Mouse (Mus musculus) G1E (cell line): ENCODE measurements around the gene Plcb1. TPM values are rescaled to one million over a fixed set of nuclear protein-coding genes. Genes with fewer than 3 reads are reported as not detected.

Experiments used
- ATAC-seq: 2 replicates; pipeline ENCODE4 v1.8.0; 2016; ENCODE audit warnings: mild to moderate bottlenecking; ENCODE audit not compliant: insufficient number of reproducible peaks, poor library complexity, low FRiP score, severe bottlenecking; ENCODE audit errors: extremely low read depth
- DNase-seq: peaks from one replicate; pipeline ENCODE4 v3.0.0; 2012; ENCODE audit warnings: low spot score
- H3K27me3 ChIP-seq: 2 replicates; pipeline ENCODE4 v1.6.1; 2012; ENCODE audit warnings: mild to moderate bottlenecking, low read length, inconsistent platforms; ENCODE audit not compliant: insufficient read depth
- H3K36me3 ChIP-seq: replicated peaks from 2 replicates; pipeline ENCODE3; 2012; ENCODE audit warnings: mild to moderate bottlenecking, inconsistent platforms
- H3K4me1 ChIP-seq: 2 replicates; pipeline ENCODE4 v1.6.1; 2012; ENCODE audit warnings: low read depth, low read length, inconsistent platforms, mixed read lengths; ENCODE audit not compliant: insufficient read depth
- H3K4me3 ChIP-seq: 2 replicates; pipeline ENCODE4 v1.5.1; 2012; ENCODE audit warnings: low read depth, mild to moderate bottlenecking, inconsistent platforms, low read length, moderate library complexity, mixed read lengths
- H3K9me3 ChIP-seq: replicated peaks from 2 replicates; pipeline ENCODE4 v1.6.1; 2012; ENCODE audit warnings: inconsistent platforms
- CTCF ChIP-seq: IDR thresholded peaks from 2 replicates; pipeline ENCODE4 v1.5.1; 2012; ENCODE audit warnings: low read depth, low read length, inconsistent platforms, mixed read lengths
- GATA1 ChIP-seq: IDR thresholded peaks from 2 replicates; pipeline ENCODE4 v1.6.1; 2012; ENCODE audit warnings: borderline replicate concordance, low read length, inconsistent platforms, mixed read lengths
- GATA2 ChIP-seq: IDR thresholded peaks from 2 replicates; pipeline ENCODE4 v1.6.1; 2012; ENCODE audit warnings: low read depth, low read length, inconsistent platforms, borderline replicate concordance
- POLR2AphosphoS5 ChIP-seq: IDR thresholded peaks from 2 replicates; pipeline ENCODE4 v1.6.1; 2012; ENCODE audit warnings: low read depth, low read length, inconsistent platforms; ENCODE audit not compliant: insufficient replicate concordance
- TAL1 ChIP-seq: conservative IDR thresholded peaks from 2 replicates; pipeline ENCODE4 v1.6.1; 2012; ENCODE audit warnings: low read depth, low read length, inconsistent platforms, mixed read lengths
- polyA plus RNA-seq: library from polyadenylated mRNA; stranded (reverse); fragments of >175 nt; gene quantifications from 2 replicates; pipeline ENCODE4 v1.2.3, GENCODE M21; 2012
- total RNA-seq, 2 experiments: library from RNA; stranded (forward) in 1 of 2; stranded (reverse) in 1 of 2; fragments of 200-1000 nt in 1 of 2; fragments of >200 nt in 1 of 2; fragmentation: Nextera tagmentation in 1 of 2; gene quantifications; 2 replicates each; pipeline ENCODE4 v1.2.3; 2014 to 2017

The Plcb1 gene
- total and polyA plus RNA-seq, 3 experiments, result 0.16 TPM; not detected in 2

GRCm38 (mm10) chr2:134937666-134938065 is 151.8 kb downstream of the Plcb1 start:
- no peak for ATAC-seq
- no peak for TF ChIP-seq CTCF
- no peak for TF ChIP-seq TAL1
- no peak for TF ChIP-seq GATA2
- no peak for TF ChIP-seq POLR2AphosphoS5
- TF ChIP-seq GATA1, result no peak
- no peak for DNase-seq
- no peaks in the 10 kb centered on the region for H3K4me1 ChIP-seq
- H3K27me3 ChIP-seq, result peaks cover 5% of the 10 kb centered on the region; the same call in 1 of the 2 replicates
- H3K4me3 ChIP-seq, result no peak overlapping the region
- H3K36me3 ChIP-seq, result no peaks in the 10 kb centered on the region
- no peaks in the 10 kb centered on the region for H3K9me3 ChIP-seq

- H3K9me3 ChIP-seq, result no peaks in the 10 kb centered on the region
- ATAC-seq (no peak), DNase-seq (no peak)
- no peaks in the 10 kb centered on the region for H3K4me1 ChIP-seq
- H3K27me3 ChIP-seq, result no peaks in the 10 kb centered on the region; the same call in 1 of the 2 replicates
- H3K4me3 ChIP-seq, result no peak overlapping the region
- no peak for TF ChIP-seq CTCF
- no peak for TF ChIP-seq GATA1
- no peak for TF ChIP-seq POLR2AphosphoS5
- no peak for TF ChIP-seq GATA2
- no peak for TF ChIP-seq TAL1
- no peaks in the 10 kb centered on the region for H3K36me3 ChIP-seq
Measured at GRCm38 (mm10) chr2:134942039-134942438, 156.2 kb downstream of the Plcb1 start.

- no peak overlapping the region for H3K4me3 ChIP-seq
- H3K9me3 ChIP-seq, result no peaks in the 10 kb centered on the region
- TF ChIP-seq CTCF (no peak), POLR2AphosphoS5 (no peak), GATA2 (no peak), TAL1 (no peak), GATA1 (no peak)
- no peaks in the 10 kb centered on the region for H3K27me3 ChIP-seq
- DNase-seq (no peak), ATAC-seq (no peak)
- H3K4me1 ChIP-seq, result no peaks in the 10 kb centered on the region
- H3K36me3 ChIP-seq, result no peaks in the 10 kb centered on the region
Measured at GRCm38 (mm10) chr2:134942919-134943318, 157.1 kb downstream of the Plcb1 start.

GRCm38 (mm10) chr2:134946331-134946730 is 160.5 kb downstream of the Plcb1 start:
- Histone ChIP-seq H3K27me3 (no peaks in the 10 kb centered on the region), H3K4me1 (no peaks in the 10 kb centered on the region), H3K36me3 (no peaks in the 10 kb centered on the region), H3K4me3 (no peak overlapping the region), H3K9me3 (no peaks in the 10 kb centered on the region)
- TF ChIP-seq CTCF (no peak), TAL1 (no peak), GATA2 (no peak), GATA1 (no peak), POLR2AphosphoS5 (no peak)
- no peak for ATAC-seq
- no peak for DNase-seq

- TF ChIP-seq GATA2 (no peak), CTCF (no peak), GATA1 (no peak), TAL1 (no peak), POLR2AphosphoS5 (no peak)
- Histone ChIP-seq H3K36me3 (no peaks in the 10 kb centered on the region), H3K27me3 (no peaks in the 10 kb centered on the region), H3K4me3 (no peak overlapping the region), H3K9me3 (no peaks in the 10 kb centered on the region), H3K4me1 (no peaks in the 10 kb centered on the region)
- DNase-seq, result no peak
- ATAC-seq, result no peak
Measured at GRCm38 (mm10) chr2:134946911-134947310, 161.0 kb downstream of the Plcb1 start.

- Histone ChIP-seq H3K9me3 (no peaks in the 10 kb centered on the region), H3K4me3 (no peak overlapping the region), H3K27me3 (0 out of 2 replicates have a peak, but pooled peaks cover 4% of the 10 kb centered on the region), H3K36me3 (no peaks in the 10 kb centered on the region), H3K4me1 (no peaks in the 10 kb centered on the region)
- TF ChIP-seq TAL1 (no peak), CTCF (no peak), GATA2 (no peak), GATA1 (no peak), POLR2AphosphoS5 (no peak)
- DNase-seq, result no peak
- ATAC-seq, result no peak
Measured at GRCm38 (mm10) chr2:134952088-134952487, 166.2 kb downstream of the Plcb1 start.
